Mouse (Mus musculus) heart, postnatal 4 days (tissue): ENCODE results near the gene Ch25h. TPM values are rescaled to one million over a fixed set of nuclear protein-coding genes. Genes with fewer than 3 reads are reported as not detected.

Experiments
- DNase-seq: peaks from one replicate; pipeline ENCODE4 v3.0.0; 2021
- total RNA-seq, 2 experiments: library from RNA; stranded (reverse); gene quantifications; 2 replicates each; pipeline ENCODE4 v1.2.3; 2021

Gene Ch25h
- total RNA-seq, 2 experiments from 2014 or later: 0.32 to 0.45 TPM

DNA sequence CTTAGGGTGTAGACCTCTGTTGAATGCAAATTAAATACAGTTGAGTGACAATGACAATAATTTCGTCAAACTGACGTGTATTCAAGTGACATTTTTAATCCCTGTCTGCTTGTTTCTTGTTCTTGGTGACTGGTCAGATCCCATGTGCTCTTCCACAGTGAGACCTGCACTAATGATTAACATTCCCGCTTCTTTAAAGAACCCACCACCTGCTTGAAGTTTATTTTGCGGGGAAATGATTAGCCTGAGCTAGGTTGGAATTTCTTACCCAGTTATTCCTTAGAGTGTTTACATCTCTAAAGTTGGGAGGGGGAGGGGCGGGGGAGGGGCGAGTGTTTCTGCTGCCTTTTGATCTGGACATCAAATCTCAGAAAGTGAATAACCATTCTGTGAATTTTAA is 6.7 kb downstream of the Ch25h start:
- no peak for DNase-seq

DNA sequence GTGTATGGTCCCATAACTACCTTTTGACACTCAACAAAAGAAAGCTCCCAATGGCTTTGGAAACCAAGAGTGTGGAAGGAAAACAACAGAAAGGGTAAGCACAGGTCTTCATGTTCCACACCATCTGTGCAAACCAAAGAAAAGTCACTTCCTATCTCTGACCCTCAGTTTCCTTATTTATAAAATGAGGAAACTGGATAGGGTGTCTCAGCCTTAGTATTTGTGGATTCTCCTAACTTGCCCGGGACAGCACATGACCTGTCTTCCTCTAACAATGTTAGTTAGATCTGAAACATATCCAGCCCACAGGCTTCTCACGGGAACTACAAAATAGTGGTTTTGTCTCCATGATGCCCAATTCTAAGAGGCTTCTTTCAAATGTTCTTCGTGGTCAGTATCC is 10.5 kb downstream of the Ch25h start:
- DNase-seq: no peak

DNA sequence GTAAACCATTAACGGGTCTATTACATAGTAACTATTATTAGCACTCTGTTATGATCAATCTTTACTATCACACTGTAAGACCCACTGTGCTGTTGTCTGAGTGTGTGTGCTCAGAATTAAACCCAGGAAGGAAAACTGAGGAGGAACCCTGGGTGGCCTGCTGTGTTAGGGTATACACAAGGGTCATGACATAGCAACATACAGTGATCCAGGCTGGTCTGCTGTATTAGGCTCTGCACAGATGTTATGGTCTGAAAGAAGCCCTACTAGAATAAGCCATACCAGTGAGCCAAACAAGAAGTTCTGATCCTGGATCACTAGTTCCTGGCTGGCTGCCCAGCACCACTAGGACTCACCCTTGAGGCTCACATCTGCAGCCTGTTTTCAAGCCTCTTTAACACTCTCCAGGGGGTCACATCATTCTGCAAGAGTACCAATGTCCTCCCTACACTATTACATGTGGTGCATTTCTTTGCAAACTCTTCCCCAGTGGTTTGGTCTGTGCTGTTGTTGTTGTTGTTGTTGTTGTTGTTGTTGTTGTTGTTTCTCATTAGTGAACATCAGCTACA is 13.4 kb downstream of the Ch25h start:
- DNase-seq: no peak

DNA sequence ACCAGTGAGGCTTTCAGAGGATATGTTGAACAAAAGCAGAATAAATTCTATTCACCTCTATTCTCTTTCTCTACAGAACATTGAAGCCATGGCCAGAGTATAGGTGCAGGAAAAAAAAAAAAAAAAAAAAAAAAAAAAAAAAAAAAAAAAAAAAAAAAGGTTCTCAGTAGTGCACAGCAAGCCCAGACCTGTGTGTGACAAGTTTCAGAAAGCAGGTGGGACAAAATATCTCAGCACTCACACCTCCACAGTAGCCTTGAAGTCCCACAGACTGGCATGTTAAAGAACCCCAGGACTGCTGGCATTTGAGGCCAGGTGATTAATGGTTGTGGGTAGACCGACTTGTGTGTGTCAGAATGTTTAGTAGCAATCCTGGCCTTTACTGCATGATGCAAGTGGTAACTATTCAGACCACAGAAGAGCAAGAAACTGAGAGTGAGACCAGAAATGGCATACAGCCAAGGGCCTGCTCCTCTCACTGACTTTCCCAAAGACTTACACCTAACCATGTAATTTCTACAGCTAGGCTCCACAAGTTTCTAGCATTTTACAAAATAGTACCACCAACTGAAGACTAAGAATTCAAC is 24.1 kb downstream of the Ch25h start:
- DNase-seq: no peak

DNA sequence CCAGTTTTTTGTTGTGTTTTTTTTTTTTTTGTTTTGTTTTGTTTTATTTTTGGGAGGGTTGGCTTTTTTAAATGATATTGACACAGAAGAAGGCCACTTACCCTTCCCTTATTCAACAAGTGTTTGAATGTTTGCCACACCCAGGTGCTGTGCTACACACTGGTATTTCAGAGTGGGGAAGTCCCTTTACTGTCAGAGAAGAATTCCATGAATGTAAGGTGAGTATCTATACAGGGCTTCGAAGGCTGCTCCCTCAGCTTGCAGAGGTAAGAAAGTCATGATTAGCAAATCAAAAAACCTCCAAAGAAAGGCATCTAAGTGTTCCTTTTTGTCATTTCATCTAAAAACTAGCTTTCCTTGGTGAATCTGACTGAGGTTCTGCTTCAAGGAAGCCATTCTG is 26.1 kb downstream of the Ch25h start:
- DNase-seq: no peak

DNA sequence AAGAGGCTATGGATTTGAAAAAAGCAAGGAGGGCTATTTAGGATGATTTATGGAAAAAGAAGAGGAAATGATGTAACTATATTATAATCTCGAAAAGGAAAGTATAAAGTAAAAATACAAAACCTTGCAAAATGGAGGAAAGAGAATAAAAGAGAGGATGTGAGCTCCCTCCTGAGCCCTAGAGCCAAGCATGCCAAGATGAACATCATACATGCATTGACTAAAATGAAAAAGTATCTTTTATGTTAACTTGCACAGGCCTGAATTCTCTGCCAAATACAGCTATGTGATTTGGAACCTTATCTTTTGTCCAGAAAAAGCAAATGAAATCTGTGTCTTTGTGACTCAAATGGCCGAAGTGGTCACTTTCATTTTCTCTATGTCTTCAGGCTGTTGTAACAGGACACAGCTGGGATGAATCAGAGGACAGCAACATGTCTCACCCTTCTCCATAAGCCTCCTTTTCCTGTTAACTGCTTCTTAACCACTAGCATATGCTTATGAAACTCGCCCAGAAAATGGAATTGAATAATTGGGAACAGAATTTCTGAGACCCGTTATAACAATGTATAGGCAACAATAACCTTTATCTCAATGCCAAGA is 29.5 kb downstream of the Ch25h start:
- DNase-seq: peak; percentile 17

DNA sequence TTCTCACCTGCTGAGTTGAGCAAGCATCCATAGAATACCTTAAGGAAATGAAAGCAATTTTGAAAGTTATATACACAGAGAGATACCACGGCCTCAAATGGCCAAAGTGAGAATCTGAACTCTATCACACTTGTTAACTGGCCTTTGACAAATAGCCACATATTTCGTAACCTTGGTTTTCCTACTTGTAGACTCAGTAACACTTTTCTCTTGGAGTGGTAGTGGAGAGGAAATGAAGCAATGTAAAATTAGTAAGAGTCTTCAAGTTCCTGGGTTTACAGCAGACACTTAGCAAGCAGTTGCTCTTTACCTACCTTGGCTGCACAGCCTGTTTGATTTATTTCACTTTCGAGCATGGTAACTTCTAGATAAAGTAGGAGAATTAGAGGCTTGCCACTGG is 30.2 kb downstream of the Ch25h start:
- DNase-seq: no peak

DNA sequence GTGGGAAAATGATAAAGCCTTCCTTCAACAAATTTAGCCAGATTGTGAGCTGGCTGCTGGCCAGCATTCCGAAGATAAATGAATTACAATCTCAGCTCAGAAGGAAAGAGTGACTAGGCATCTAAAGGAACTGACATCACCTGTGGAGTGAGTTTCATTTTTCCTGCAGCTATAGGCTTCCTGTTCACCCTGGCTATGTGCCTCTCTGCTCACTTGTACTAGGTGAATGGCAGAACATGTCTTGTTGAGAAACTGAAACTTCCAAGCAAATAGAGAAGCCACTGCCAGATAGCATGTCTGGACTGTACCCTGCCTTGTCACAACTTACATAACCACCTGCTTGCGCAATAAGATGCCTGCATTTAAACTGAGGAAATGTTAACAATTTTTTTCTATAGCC is 33.0 kb downstream of the Ch25h start:
- peak; percentile 15 for DNase-seq

DNA sequence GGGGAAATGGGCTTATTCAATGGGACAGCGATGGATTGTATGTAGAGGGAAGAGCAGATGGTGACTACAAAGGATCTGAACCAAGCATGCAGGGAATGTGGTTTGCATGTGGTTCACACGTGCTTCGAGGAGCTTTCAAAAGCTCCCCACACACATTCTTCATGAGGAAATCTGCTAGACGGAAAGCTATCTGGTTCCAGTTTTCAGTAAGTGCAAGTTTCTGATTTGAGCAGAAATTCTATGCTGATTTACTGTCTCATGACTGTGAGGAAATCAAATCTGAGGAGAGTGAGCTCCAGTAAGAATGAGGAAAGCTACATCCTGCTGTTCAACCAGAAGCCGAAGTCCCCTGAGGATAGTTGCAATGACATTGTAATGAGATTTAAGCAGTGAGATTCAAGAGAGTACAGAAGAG is 39.8 kb downstream of the Ch25h start:
- DNase-seq: no peak

DNA sequence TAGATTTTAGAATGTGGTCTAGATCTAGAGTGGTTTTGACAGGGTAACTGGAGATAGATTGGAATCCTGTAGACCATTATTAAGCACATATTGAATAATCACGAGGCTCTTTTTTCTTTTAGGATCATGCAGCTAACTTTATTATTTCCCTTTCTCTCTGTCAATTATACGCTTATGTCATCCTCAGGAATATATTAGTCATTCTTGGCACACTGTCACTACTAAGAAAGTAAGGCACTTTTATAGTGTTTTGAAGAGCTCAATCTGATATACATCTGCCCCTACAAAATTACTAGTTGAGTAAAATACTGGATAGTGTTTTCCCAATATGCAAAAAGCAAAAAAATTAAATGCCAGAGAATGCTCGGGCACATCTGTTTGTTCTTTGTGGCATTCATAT is 43.6 kb downstream of the Ch25h start:
- no peak for DNase-seq

DNA sequence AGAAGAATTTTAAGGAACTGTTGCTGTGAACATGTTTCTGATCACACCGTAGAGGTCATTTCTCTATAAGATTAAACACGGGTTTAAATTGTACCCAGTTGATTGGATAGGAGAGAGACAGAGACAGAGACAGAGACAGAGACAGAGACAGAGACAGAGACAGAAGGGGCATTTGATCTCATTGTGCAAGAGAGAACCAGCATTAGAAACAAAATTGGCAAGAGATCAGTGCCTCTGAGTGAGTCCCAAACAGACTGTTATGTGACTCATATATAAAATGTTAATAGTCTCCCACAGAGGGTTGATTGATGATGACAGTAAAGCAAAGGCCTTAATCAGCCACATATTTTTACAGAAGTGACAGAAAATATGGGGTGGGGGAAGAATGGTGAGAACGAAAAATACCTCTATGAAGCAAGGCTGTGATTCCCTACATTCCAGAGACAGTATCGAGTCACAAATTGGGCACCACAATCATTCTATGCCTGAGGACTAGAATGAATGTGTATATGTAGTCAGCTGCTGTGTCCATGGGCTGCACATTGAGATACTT is 51.1 kb downstream of the Ch25h start:
- DNase-seq: no peak

Other genes with a start within 250 kb of the Ch25h start
- 1,000 to 10,000 TPM; 1,243 to 1,503 TPM for gene Acta2, start 219.6 kb downstream of the Ch25h start, total RNA-seq
- gene Fas, start 184.5 kb downstream of the Ch25h start, total RNA-seq: 1 to 10 TPM; 4.3 to 4.6 TPM
- 10 to 100 TPM; 20.7 to 21.2 TPM for gene Lipa, start 52.3 kb upstream of the Ch25h start, total RNA-seq
- 1 to 10 TPM; 8.0 to 8.2 TPM for gene Ifit2, start 75.5 kb upstream of the Ch25h start, total RNA-seq
- gene Ifit3, start 108.4 kb upstream of the Ch25h start, total RNA-seq: under 1 TPM; 0.50 to 0.54 TPM
- 1 to 10 TPM; 1.8 to 2.2 TPM for gene Ifit1bl1, start 126.8 kb upstream of the Ch25h start, total RNA-seq
- under 1 TPM in 1 of 2 experiments, not detected in 1; 0.45 TPM for gene Ifit3b, start 132.8 kb upstream of the Ch25h start, total RNA-seq
- gene Ifit1bl2, start 165.6 kb upstream of the Ch25h start, total RNA-seq: under 1 TPM; 0.43 to 0.81 TPM
- under 1 TPM; 0.17 to 0.25 TPM for gene Ifit1, start 165.7 kb upstream of the Ch25h start, total RNA-seq